Mouse (Mus musculus): ENCODE results near the gene Tusc1.

The Tusc1 gene

GRCm38 (mm10) chr4:93335118-93336003 is at the start of gene Tusc1:
Tusc1 (minus strand) TSS chr4:93335511.
- DNase-seq (ENCODE audit: low spot score) = peak; percentile 78

- peak; percentile 51 for DNase-seq (ENCODE audit: low spot score)
These were observed 17.6 kb upstream of the Tusc1 start for GRCm38 (mm10) chr4:93352930-93353329.

GRCm38 (mm10) chr4:93344357-93344756 is 9.0 kb upstream of the Tusc1 start:
- DNase-seq (ENCODE audit: low spot score) = no peak

GRCm38 (mm10) chr4:93341568-93341967 is 6.3 kb upstream of the Tusc1 start:
- DNase-seq (ENCODE audit: low spot score) = no peak

- no peak for DNase-seq (ENCODE audit: low spot score)
These were observed 2.7 kb upstream of the Tusc1 start for GRCm38 (mm10) chr4:93337977-93338376.

GRCm38 (mm10) chr4:93334636-93335117 is 634 bp downstream of the Tusc1 start:
- peak; percentile 87 for DNase-seq (ENCODE audit: low spot score)

- no peak for DNase-seq (ENCODE audit: low spot score)
These were observed 27.8 kb downstream of the Tusc1 start for GRCm38 (mm10) chr4:93307486-93307885.

GRCm38 (mm10) chr4:93286065-93286464 is 49.2 kb downstream of the Tusc1 start:
- DNase-seq (ENCODE audit: low spot score) = no peak

Data from adipocyte (in vitro differentiated cells).